Mouse (Mus musculus): ENCODE measurements at regions not wholly inside any gene's neighbourhood (a gene's known extent, or its start where the extent isn't known, plus 50 kb on each side); places are given as distances from the start of the nearest gene placed in this dataset.

DNA sequence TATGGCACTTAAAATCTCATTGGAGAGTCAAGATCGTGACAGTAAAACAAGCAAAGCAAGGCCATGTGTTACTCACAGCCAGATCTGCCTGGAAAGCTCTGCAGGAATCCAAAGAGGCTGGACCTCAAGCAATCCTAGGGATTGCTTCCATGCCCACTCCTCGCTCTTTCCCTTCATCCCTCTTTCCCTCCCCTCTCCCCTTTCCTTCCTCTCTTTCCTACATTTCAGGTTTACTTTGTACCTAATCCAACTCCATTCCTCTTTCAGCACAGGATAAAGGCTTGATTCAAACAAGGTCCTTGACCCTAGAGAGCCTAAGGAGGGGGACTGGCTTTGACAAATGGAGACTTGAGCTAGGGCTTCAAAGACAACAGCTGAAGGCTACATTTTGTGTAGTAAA lies 126.0 kb upstream of the Ldb2 start:
- TF ChIP-seq POLR2A (IDR thresholded peaks at IDR 0.05; ENCODE audit: low read depth, low read length) (no peak), CTCF (IDR thresholded peaks at IDR 0.05; ENCODE audit: borderline replicate concordance, insufficient read depth, low read length) (no peak)

All from embryonic fibroblast, embryonic 13.5 days (primary cell).